Mouse (Mus musculus): Measurements from ENCODE around the gene Akap7.

GRCm38 (mm10) chr10:25293796-25294195 is 13.9 kb downstream of the Akap7 start:
- TF ChIP-seq CTCF (IDR thresholded peaks at IDR 0.05; ENCODE audit: low read depth) = no peak
- TF ChIP-seq EP300 (optimal IDR thresholded peaks at IDR 0.05) = no peak

Measured in stomach, postnatal 0 days (tissue).